In the genomic region with DNA sequence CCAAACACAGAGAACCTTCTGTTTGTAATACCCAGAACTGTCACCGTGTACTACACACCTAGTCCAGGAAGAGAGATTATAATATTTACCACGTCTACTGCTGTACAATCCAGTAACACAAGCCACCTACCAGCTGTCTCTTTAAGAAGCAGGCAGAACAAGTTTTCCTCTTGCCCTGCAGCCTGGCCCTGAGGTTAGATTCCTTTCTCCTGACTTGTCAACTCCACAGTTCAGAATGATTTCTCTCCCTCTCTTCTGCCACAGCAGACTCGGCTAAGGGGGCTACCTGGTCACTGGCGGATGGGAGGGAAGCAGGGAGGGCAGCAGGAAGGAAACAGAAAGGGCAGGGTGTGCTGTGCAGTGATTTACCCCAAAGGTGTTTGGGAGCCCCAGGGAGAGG, we compare ENCODE assay signal across 19 mouse cellular contexts. TPM values are rescaled to one million over a fixed set of nuclear protein-coding genes. Genes with fewer than 3 reads are reported as not detected.
DNase-seq lines count a peak whose midpoint lies in the region; ATAC-seq and TF ChIP-seq lines count a peak whose summit lies in the region.
"Had no signal": no experiment of that assay in that cellular context is flagged by ENCODE, and none has a peak within 500 bp of the region (broad histone marks: within the 10 kb centered on the region; RNA-seq: fewer than 3 reads in every experiment).

No protein-coding gene starts in this region.

- no peak for TF ChIP-seq CTCF in gastrocnemius, adult 2 months (IDR thresholded peaks at IDR 0.05)

- no peak overlapping the region for H3K4me3 ChIP-seq in gastrocnemius, adult 2 months
- H3K4me3 ChIP-seq in midbrain, embryonic 12.5 days, result no peak overlapping the region
- no peak overlapping the region for H3K4me3 ChIP-seq in midbrain, embryonic 13.5 days (replicated peaks)
- H3K4me3 ChIP-seq in embryonic facial prominence, embryonic 15.5 days (replicated peaks), result no peak overlapping the region
- H3K4me3 ChIP-seq: liver, embryonic 13.5 days; megakaryocyte, embryonic 14.5 days; neural tube, embryonic 12.5 days had no signal

- no peak overlapping the region for H3K4me2 ChIP-seq in midbrain, embryonic 12.5 days (replicated peaks)
- H3K4me2 ChIP-seq in midbrain, embryonic 13.5 days (replicated peaks), result no peak overlapping the region
- H3K4me2 ChIP-seq in embryonic facial prominence, embryonic 15.5 days (replicated peaks), result no peak overlapping the region
- H3K4me2 ChIP-seq: liver, embryonic 13.5 days; neural tube, embryonic 12.5 days had no signal

- intact Hi-C loops in gastrocnemius, adult 2 months (cut with DNase I), result loop anchor here (5.0 kb wide), 1 partner anchor 51 kb away; a partner anchor contains a TSS

- H3K4me1 ChIP-seq in midbrain, embryonic 12.5 days, result no peaks in the 10 kb centered on the region
- no peaks in the 10 kb centered on the region for H3K4me1 ChIP-seq in midbrain, embryonic 13.5 days (replicated peaks)
- H3K4me1 ChIP-seq in embryonic facial prominence, embryonic 15.5 days, result peaks cover 5% of the 10 kb centered on the region; the same call in 1 of the 2 replicates
- H3K4me1 ChIP-seq: neural tube, embryonic 12.5 days had no signal

- no peak for ATAC-seq in midbrain, embryonic 12.5 days (ENCODE audit: low FRiP score, low read depth)
- ATAC-seq in midbrain, embryonic 13.5 days, result no peak
- no peak for ATAC-seq in embryonic facial prominence, embryonic 15.5 days (ENCODE audit: insufficient number of reproducible peaks, low FRiP score, low TSS enrichment, low read depth)
- no peak for ATAC-seq in megakaryocyte progenitor cell, adult 5-6 weeks (replicated peaks; ENCODE audit: poor library complexity)
- ATAC-seq: forebrain, postnatal 0 days; hindbrain, postnatal 0 days had no signal

- H3K27me3 ChIP-seq in midbrain, embryonic 12.5 days, result no peaks in the 10 kb centered on the region
- no peaks in the 10 kb centered on the region for H3K27me3 ChIP-seq in midbrain, embryonic 13.5 days
- no peaks in the 10 kb centered on the region for H3K27me3 ChIP-seq in embryonic facial prominence, embryonic 15.5 days
- H3K27me3 ChIP-seq: liver, embryonic 13.5 days; megakaryocyte, embryonic 14.5 days; neural tube, embryonic 12.5 days had no signal

- 0 out of 2 replicates have a peak overlapping the region, but pooled peaks have one; percentile 16 for H3K27ac ChIP-seq in gastrocnemius, adult 2 months
- no peak overlapping the region for H3K27ac ChIP-seq in midbrain, embryonic 12.5 days (replicated peaks)
- H3K27ac ChIP-seq in midbrain, embryonic 13.5 days, result no peak overlapping the region
- peak overlapping the region; percentile 72 for H3K27ac ChIP-seq in embryonic facial prominence, embryonic 15.5 days (replicated peaks)
- H3K27ac ChIP-seq: hindbrain, postnatal 0 days; liver, embryonic 13.5 days; neural tube, embryonic 12.5 days had no signal

- H3K36me3 ChIP-seq in midbrain, embryonic 12.5 days, result peaks cover 24% of the 10 kb centered on the region; the same call in 1 of the 2 replicates
- H3K36me3 ChIP-seq in midbrain, embryonic 13.5 days, result peaks cover 5% of the 10 kb centered on the region; the same call in 1 of the 2 replicates
- peaks cover 68% of the 10 kb centered on the region for H3K36me3 ChIP-seq in embryonic facial prominence, embryonic 15.5 days

- no peaks in the 10 kb centered on the region for H3K9me3 ChIP-seq in midbrain, embryonic 12.5 days
- no peaks in the 10 kb centered on the region for H3K9me3 ChIP-seq in midbrain, embryonic 13.5 days
- no peaks in the 10 kb centered on the region for H3K9me3 ChIP-seq in embryonic facial prominence, embryonic 15.5 days (replicated peaks)
- H3K9me3 ChIP-seq: liver, embryonic 13.5 days; megakaryocyte, embryonic 14.5 days; neural tube, embryonic 12.5 days had no signal

- no peak for DNase-seq in gastrocnemius, adult 2 months
- no peak for DNase-seq in gastrocnemius, postnatal 10 days
- DNase-seq in spleen, postnatal 36 days (ENCODE audit: low spot score in 2 of 2), result no peak
- DNase-seq: cerebellum, adult 18-20 months; forebrain, postnatal 0 days; gastrocnemius, postnatal 14 days; heart, postnatal 36 days; kidney, adult 8-10 months; layer of hippocampus, postnatal 36 days; liver, embryonic 13.5 days; right cerebral cortex, postnatal 14 days; thymus, adult 2 months had no signal

- 0 out of 2 replicates have a peak overlapping the region, but pooled peaks have one; percentile 15 for H3K9ac ChIP-seq in midbrain, embryonic 12.5 days (replicated peaks)
- H3K9ac ChIP-seq in midbrain, embryonic 13.5 days (replicated peaks), result no peak overlapping the region
- H3K9ac ChIP-seq in embryonic facial prominence, embryonic 15.5 days, result no peak overlapping the region
- H3K9ac ChIP-seq: forebrain, postnatal 0 days; liver, embryonic 13.5 days; neural tube, embryonic 12.5 days had no signal

- 81% methylated on average over 4 of the region's 4 CpGs for WGBS in midbrain, embryonic 12.5 days
- 92% methylated on average over 4 of the region's 4 CpGs for WGBS in midbrain, embryonic 13.5 days
- WGBS in embryonic facial prominence, embryonic 15.5 days, result 52% methylated on average over 4 of the region's 4 CpGs

RNA-seq across cellular contexts. Expression of a gene that starts 36.4 kb away (rescaled TPM):
- total RNA-seq in gastrocnemius, adult 2 months (2021), result 10 to 100 TPM; 51.8 to 71.2 TPM
- 10 to 100 TPM; 64.2 to 65.3 TPM for total RNA-seq in gastrocnemius, postnatal 10 days (2021)
- 19.6 and 21.6 TPM in 2 replicates for polyA plus RNA-seq in midbrain, embryonic 12.5 days (2016; fragmentation: Nextera tagmentation; extraction: Ambion mirVana)
- 9.8 and 10.9 TPM in 2 replicates for polyA plus RNA-seq in midbrain, embryonic 13.5 days (2015; fragmentation: Nextera tagmentation; extraction: Ambion mirVana)
- 40.1 and 41.6 TPM in 2 replicates for polyA plus RNA-seq in embryonic facial prominence, embryonic 15.5 days (2015; fragmentation: Nextera tagmentation; extraction: Ambion mirVana)
- 9.3 and 13.7 TPM in 2 replicates for total RNA-seq in megakaryocyte progenitor cell, adult 5-6 weeks (2015)
- 2.5 and 7.2 TPM in 2 replicates for total RNA-seq in megakaryocyte progenitor cell, adult 5-6 weeks (2017)

RNA-seq across cellular contexts. Expression of a gene that starts 50.6 kb away (rescaled TPM):
- total RNA-seq in gastrocnemius, adult 2 months (2021), result under 1 TPM; 0.59 to 0.67 TPM
- total RNA-seq in gastrocnemius, postnatal 10 days (2021), result 1 to 10 TPM; 1.1 to 1.4 TPM
- polyA plus RNA-seq in midbrain, embryonic 12.5 days (2016; fragmentation: Nextera tagmentation; extraction: Ambion mirVana), result 0.71 and 0.91 TPM in 2 replicates
- polyA plus RNA-seq in midbrain, embryonic 13.5 days (2015; fragmentation: Nextera tagmentation; extraction: Ambion mirVana), result 1.1 and 1.4 TPM in 2 replicates
- polyA plus RNA-seq in embryonic facial prominence, embryonic 15.5 days (2015; fragmentation: Nextera tagmentation; extraction: Ambion mirVana), result 2.0 and 2.5 TPM in 2 replicates
- total RNA-seq in megakaryocyte progenitor cell, adult 5-6 weeks (2015), result 1.2 and 1.4 TPM in 2 replicates
- total RNA-seq in megakaryocyte progenitor cell, adult 5-6 weeks (2017), result 0.67 and 3.6 TPM in 2 replicates

RNA-seq across cellular contexts. Expression of a gene that starts 52.3 kb away (rescaled TPM):
- 10 to 100 TPM; 12.7 to 13.2 TPM for total RNA-seq in gastrocnemius, adult 2 months (2021)
- 10 to 100 TPM; 16.1 to 22.7 TPM for total RNA-seq in gastrocnemius, postnatal 10 days (2021)
- 14.1 and 16.0 TPM in 2 replicates for polyA plus RNA-seq in midbrain, embryonic 12.5 days (2016; fragmentation: Nextera tagmentation; extraction: Ambion mirVana)
- polyA plus RNA-seq in midbrain, embryonic 13.5 days (2015; fragmentation: Nextera tagmentation; extraction: Ambion mirVana), result 13.8 and 13.9 TPM in 2 replicates
- polyA plus RNA-seq in embryonic facial prominence, embryonic 15.5 days (2015; fragmentation: Nextera tagmentation; extraction: Ambion mirVana), result 11.0 and 12.2 TPM in 2 replicates
- total RNA-seq in megakaryocyte progenitor cell, adult 5-6 weeks (2015), result 35.5 and 40.3 TPM in 2 replicates
- total RNA-seq in megakaryocyte progenitor cell, adult 5-6 weeks (2017), result 13.2 and 15.0 TPM in 2 replicates

Comparison
In these comparisons a context has a peak if more than half of its experiments do, and no peak if none do; other contexts are left out.
1. H3K27ac ChIP-seq: peak in gastrocnemius, adult 2 months (single experiment) and embryonic facial prominence, embryonic 15.5 days (single experiment); none in midbrain, embryonic 12.5 days (single experiment) and midbrain, embryonic 13.5 days (single experiment).